Mouse (Mus musculus) CD4-positive, CD25-positive, alpha-beta regulatory T cell (primary cell): ENCODE measurements around the gene G3bp2. TPM values are rescaled to one million over a fixed set of nuclear protein-coding genes. Genes with fewer than 3 reads are reported as not detected.

Source experiments
- polyA plus RNA-seq: library from polyadenylated mRNA; unstranded; fragments of 100-300 nt; shearing (Covaris generic); gene quantifications from one replicate; pipeline ENCODE4 v1.2.1, GENCODE M21; 2017

The G3bp2 gene
- 156 TPM for polyA plus RNA-seq

GRCm38 (mm10) chr5:92083417-92084038, at the start of gene G3bp2:
TSS of gene G3bp2 (minus strand) at chr5:92083719.

GRCm38 (mm10) chr5:92043783-92044182, 39.7 kb downstream of the G3bp2 start, which contains the start of gene Cdkl2:
TSS of gene Cdkl2 (minus strand) at chr5:92043883.

Other genes with a start within 250 kb of the G3bp2 start
- gene Rchy1, start 120.7 kb downstream of the G3bp2 start, polyA plus RNA-seq: 98.1 TPM
- not detected for gene Odaph, start 96.2 kb downstream of the G3bp2 start, polyA plus RNA-seq
- gene Cdkl2, start 39.8 kb downstream of the G3bp2 start, polyA plus RNA-seq: 2.8 TPM
- gene Uso1, start 54.2 kb upstream of the G3bp2 start, polyA plus RNA-seq: 49.7 TPM
- gene U90926, start 131.7 kb upstream of the G3bp2 start, polyA plus RNA-seq: not detected
- gene Ppef2, start 172.6 kb upstream of the G3bp2 start, polyA plus RNA-seq: not detected
- 6.9 TPM for gene Naaa, start 194.5 kb upstream of the G3bp2 start, polyA plus RNA-seq
- gene Sdad1, start 226.8 kb upstream of the G3bp2 start, polyA plus RNA-seq: 42.1 TPM
- 0.28 TPM for gene Cxcl9, start 244.4 kb upstream of the G3bp2 start, polyA plus RNA-seq
- gene Art3, start 248.1 kb upstream of the G3bp2 start, polyA plus RNA-seq: 3.2 TPM